Mouse (Mus musculus) E14TG2a.4 (cell line): ENCODE results near the gene Erbb4.

Source experiments
- H3K27me3 ChIP-seq: 2 replicates; pipeline ENCODE4 v1.6.1; 2014; ENCODE audit warnings: low read length, control low read depth; ENCODE audit not compliant: insufficient read depth
- H3K36me3 ChIP-seq: 2 replicates; pipeline ENCODE4 v1.6.1; 2014; ENCODE audit warnings: low read length, control low read depth; ENCODE audit not compliant: insufficient read depth
- H3K4me1 ChIP-seq: replicated peaks from 2 replicates; pipeline ENCODE4 v1.6.1; 2014; ENCODE audit warnings: low read depth, low read length, control low read depth
- H3K4me3 ChIP-seq: replicated peaks from 2 replicates; pipeline ENCODE4 v1.5.1; 2014; ENCODE audit warnings: mild to moderate bottlenecking, low read length
- H3K9me3 ChIP-seq: 2 replicates; pipeline ENCODE4 v1.6.1; 2014; ENCODE audit warnings: low read length, control low read depth
- CTCF ChIP-seq: conservative IDR thresholded peaks from 2 replicates; pipeline ENCODE4 v1.5.1; 2014; ENCODE audit warnings: low read length
- NANOG ChIP-seq: IDR thresholded peaks from 2 replicates; pipeline ENCODE4 v1.6.1; 2014; ENCODE audit warnings: borderline replicate concordance, low read length, mixed read lengths
- POU5F1 ChIP-seq: IDR thresholded peaks from 2 replicates; pipeline ENCODE4 v1.6.1; 2014; ENCODE audit warnings: low read length, borderline replicate concordance

Gene Erbb4

DNA sequence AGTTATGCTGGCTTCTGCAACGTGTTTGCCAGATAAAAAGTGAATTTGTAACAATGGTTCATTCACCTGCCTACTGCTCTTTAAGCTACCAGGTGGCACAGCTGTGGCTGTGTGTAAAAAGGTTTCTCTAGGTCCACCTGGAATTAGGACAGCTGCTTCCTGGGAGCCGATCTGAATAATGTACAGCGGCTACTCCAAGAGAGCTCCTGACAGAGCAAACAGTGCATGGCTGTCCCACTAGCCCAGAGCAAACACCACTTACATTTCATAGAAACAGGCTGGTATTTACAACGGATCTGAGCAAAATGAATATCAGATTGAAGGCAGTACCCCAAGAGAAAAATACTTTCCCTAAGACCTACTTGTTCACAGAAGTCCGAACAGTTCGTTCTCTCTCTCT is 1058.0 kb downstream of the Erbb4 start:
- H3K9me3 ChIP-seq: peaks cover 4% of the 10 kb centered on the region; the same call in 1 of the 2 replicates
- H3K4me3 ChIP-seq: no peak overlapping the region
- H3K36me3 ChIP-seq: no peaks in the 10 kb centered on the region
- no peak for TF ChIP-seq POU5F1
- no peak for TF ChIP-seq CTCF
- TF ChIP-seq NANOG: no peak
- H3K27me3 ChIP-seq: no peaks in the 10 kb centered on the region
- no peaks in the 10 kb centered on the region for H3K4me1 ChIP-seq

DNA sequence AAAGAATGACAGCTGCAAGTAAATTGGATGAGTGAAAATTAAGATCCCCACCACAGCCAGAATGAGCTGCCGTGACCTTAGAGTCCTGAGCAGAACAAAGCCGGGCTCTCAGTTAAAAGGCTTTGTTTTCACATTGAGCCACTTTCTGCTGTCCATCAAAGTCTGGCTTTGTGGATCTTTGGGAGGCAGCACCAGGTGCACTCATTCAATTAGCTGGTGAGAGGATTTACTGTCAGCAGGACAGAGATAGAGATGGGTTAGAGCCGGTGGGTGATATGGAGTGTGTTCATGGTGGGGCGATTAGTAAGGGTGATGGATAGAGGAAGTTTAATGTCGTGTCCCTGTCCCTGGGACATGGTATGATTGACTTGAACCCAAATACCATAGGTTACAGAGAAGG is 1060.7 kb downstream of the Erbb4 start:
- Histone ChIP-seq H3K4me3 (no peak overlapping the region), H3K9me3 (no peaks in the 10 kb centered on the region), H3K36me3 (no peaks in the 10 kb centered on the region), H3K4me1 (no peaks in the 10 kb centered on the region), H3K27me3 (no peaks in the 10 kb centered on the region)
- TF ChIP-seq CTCF: no peak

DNA sequence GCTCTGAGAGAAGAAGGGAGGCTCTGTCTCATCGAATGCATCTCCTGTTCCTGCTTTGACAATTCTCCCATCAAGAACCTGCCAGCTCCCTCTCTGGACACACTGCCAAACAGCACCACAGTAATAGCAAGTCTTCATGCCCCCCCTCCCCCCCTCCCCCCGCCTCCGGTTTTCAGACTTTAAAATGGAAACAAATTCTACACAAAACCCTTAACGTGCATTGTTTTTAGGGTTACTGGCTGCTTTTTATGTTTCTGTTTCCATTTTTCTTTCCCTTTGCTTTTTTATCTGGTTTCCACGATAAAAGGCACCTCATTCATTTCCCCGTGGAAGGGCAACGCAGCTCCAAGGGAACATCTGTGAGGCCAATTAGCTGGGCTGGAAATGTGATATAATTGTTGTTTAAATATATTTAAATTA is 1061.3 kb downstream of the Erbb4 start:
- Histone ChIP-seq H3K4me1 (no peaks in the 10 kb centered on the region), H3K27me3 (no peaks in the 10 kb centered on the region), H3K36me3 (no peaks in the 10 kb centered on the region), H3K9me3 (no peaks in the 10 kb centered on the region), H3K4me3 (no peak overlapping the region)
- TF ChIP-seq CTCF (no peak), NANOG (no peak), POU5F1 (no peak)

DNA sequence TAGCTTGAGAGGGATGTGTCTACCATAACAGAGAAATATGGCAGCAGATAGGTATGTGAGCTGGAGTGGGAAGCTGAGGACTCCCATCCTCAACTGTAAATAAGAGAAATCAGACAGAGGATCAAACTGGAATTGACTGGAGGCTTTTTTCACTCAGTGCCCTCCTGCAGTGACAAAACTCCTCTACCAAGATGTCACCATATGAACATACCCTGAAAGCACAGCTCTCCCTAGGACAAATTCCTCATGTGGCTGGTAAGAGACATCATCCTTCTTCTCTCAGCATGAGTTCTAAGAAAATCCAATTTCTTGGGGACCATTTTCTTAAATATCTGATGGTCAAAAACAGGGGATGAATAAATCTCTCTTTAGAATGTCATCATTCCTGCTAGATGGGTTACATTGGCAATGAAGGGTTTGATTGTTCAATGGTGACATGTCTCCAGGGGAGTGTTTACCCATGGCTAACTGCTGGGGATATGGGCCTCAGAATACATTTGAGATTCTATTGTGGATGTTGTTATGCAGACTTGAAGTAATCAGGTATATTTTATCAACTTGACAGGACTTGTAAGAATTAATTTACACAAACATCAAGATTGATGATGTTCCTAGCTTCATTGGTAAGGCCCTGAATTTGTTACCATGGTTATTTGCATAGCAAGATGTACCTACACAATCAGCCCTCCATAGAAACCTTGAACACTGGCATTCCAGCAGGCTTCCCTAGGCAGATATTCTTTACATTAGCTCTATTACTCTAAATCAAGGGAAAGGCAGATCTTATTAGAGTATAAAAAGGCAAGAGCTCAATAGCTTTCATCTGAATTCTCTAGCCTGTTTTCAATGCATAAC is 1083.5 kb downstream of the Erbb4 start:
- no peaks in the 10 kb centered on the region for H3K27me3 ChIP-seq
- H3K9me3 ChIP-seq: no peaks in the 10 kb centered on the region; the same call in 1 of the 2 replicates
- H3K4me1 ChIP-seq: no peaks in the 10 kb centered on the region
- H3K4me3 ChIP-seq: no peak overlapping the region
- TF ChIP-seq CTCF: no peak
- no peak for TF ChIP-seq POU5F1
- TF ChIP-seq NANOG: no peak
- H3K36me3 ChIP-seq: no peaks in the 10 kb centered on the region

DNA sequence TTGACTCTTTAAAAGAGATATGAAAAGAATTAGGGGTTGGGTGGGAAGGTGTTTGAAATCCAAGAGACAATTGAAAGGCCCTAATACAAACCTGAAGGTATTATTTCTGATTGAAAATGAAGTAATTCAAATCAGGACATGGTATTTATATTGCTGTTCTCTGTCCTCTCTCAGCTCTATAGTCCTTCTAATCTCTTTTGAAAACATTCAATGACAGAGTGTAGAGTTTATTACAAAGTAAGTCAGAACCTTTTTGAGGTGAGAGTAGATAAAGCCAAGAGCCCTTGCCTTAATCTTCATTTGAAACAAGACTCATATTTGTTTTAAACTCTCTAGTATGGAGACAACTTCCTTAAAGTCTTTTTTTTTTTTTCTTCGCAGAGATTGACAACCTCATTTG is 1087.8 kb downstream of the Erbb4 start:
- H3K4me1 ChIP-seq: no peaks in the 10 kb centered on the region
- peaks cover 16% of the 10 kb centered on the region for H3K9me3 ChIP-seq
- no peaks in the 10 kb centered on the region for H3K27me3 ChIP-seq
- H3K36me3 ChIP-seq: no peaks in the 10 kb centered on the region
- H3K4me3 ChIP-seq: no peak overlapping the region
- TF ChIP-seq NANOG (no peak), POU5F1 (no peak), CTCF (no peak)

DNA sequence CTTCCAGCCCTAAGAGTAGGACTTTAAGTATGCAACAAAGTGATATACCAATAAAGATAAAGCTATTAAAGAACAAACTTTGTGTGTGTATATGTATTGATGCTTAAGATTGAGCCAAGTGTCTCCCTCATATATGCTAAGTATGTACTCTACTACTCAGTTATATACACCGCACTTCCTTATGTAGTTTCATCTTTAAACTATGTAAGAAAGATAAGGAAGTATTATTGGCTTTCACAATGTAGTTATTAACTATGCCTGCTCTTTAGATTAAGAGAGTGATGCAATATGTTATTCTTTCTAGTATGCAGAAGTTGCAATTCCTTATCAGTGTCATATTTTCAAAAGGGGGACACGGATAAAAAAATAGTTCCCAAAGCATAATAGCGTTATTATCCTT is 1088.2 kb downstream of the Erbb4 start:
- no peaks in the 10 kb centered on the region for H3K27me3 ChIP-seq
- H3K4me1 ChIP-seq: no peaks in the 10 kb centered on the region
- TF ChIP-seq POU5F1 (no peak), NANOG (no peak), CTCF (no peak)
- H3K9me3 ChIP-seq: peaks cover 16% of the 10 kb centered on the region
- no peak overlapping the region for H3K4me3 ChIP-seq
- H3K36me3 ChIP-seq: no peaks in the 10 kb centered on the region
